Mouse (Mus musculus): ENCODE measurements around the gene Ppid. TPM values are rescaled to one million over a fixed set of nuclear protein-coding genes. Genes with fewer than 3 reads are reported as not detected.

Ppid gene
- total and polyA plus RNA-seq, 3 experiments: 32.6 to 235 (median 156) TPM

DNA sequence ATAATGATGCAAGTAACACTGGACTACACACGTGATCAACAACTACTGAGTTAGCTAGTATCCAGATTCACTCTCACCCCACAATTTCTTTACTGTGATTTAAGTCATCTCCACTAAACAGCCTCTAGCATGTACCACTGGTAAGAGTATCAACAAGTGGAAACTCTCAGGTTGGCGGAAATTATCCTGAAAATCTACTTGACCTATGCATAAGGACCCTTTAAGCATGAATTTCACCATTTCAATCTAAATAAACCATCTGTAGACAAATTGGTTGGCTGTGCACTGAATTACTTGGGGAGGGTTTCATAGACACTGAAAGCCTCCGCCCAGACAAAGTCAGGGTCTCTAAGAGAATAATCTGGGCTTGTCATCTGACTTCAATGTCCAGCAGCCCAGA, 37.4 kb upstream of the Ppid start:
- H3K36me3 ChIP-seq (replicated peaks): peaks cover 66% of the 10 kb centered on the region
- no peaks in the 10 kb centered on the region for H3K27me3 ChIP-seq (ENCODE audit: insufficient read depth, low read length)
- H3K9me3 ChIP-seq (replicated peaks): no peaks in the 10 kb centered on the region
- no peak for TF ChIP-seq TAL1 (conservative IDR thresholded peaks at IDR 0.05; ENCODE audit: low read depth, low read length)
- TF ChIP-seq GATA1 (IDR thresholded peaks at IDR 0.05; ENCODE audit: borderline replicate concordance, low read length): no peak
- no peak for TF ChIP-seq CTCF (IDR thresholded peaks at IDR 0.05; ENCODE audit: low read depth, low read length)
- TF ChIP-seq POLR2AphosphoS5 (IDR thresholded peaks at IDR 0.05; ENCODE audit: insufficient replicate concordance, low read depth, low read length): no peak
- TF ChIP-seq GATA2 (IDR thresholded peaks at IDR 0.05; ENCODE audit: borderline replicate concordance, low read depth, low read length): no peak
- no peak overlapping the region for H3K4me3 ChIP-seq (ENCODE audit: low read depth, low read length)
- no peak for ATAC-seq (ENCODE audit: extremely low read depth, insufficient number of reproducible peaks, low FRiP score, poor library complexity, severe bottlenecking)
- no peak for DNase-seq (ENCODE audit: low spot score)
- H3K4me1 ChIP-seq (ENCODE audit: insufficient read depth, low read depth, low read length): peaks cover 34% of the 10 kb centered on the region

DNA sequence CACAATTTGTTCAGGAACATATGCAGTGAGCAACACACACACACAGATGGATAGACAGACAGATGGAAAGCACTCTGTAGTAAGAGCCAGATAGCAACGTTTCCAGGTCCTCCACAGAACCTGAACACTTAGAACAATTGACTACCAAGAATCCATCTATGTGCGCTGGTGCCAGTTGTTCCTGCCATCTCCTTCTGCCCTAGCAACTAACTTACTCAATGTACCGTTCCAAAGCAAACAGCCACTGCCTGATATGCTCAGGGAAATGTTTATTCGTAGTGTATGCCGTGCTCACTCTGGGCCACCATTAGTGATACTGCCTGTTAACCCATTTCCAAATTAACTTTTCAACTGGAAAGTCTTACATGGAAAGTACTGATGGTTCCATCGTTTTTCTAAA, 36.1 kb upstream of the Ppid start:
- Histone ChIP-seq H3K36me3 (replicated peaks) (peaks cover 67% of the 10 kb centered on the region), H3K4me3 (ENCODE audit: low read depth, low read length) (no peak overlapping the region), H3K4me1 (ENCODE audit: insufficient read depth, low read depth, low read length) (peaks cover 40% of the 10 kb centered on the region), H3K27me3 (ENCODE audit: insufficient read depth, low read length) (no peaks in the 10 kb centered on the region), H3K9me3 (replicated peaks) (no peaks in the 10 kb centered on the region)
- no peak for DNase-seq (ENCODE audit: low spot score)
- TF ChIP-seq GATA2 (IDR thresholded peaks at IDR 0.05; ENCODE audit: borderline replicate concordance, low read depth, low read length) (no peak), POLR2AphosphoS5 (IDR thresholded peaks at IDR 0.05; ENCODE audit: insufficient replicate concordance, low read depth, low read length) (no peak), TAL1 (conservative IDR thresholded peaks at IDR 0.05; ENCODE audit: low read depth, low read length) (no peak), GATA1 (IDR thresholded peaks at IDR 0.05; ENCODE audit: borderline replicate concordance, low read length) (no peak), CTCF (IDR thresholded peaks at IDR 0.05; ENCODE audit: low read depth, low read length) (no peak)
- no peak for ATAC-seq (ENCODE audit: extremely low read depth, insufficient number of reproducible peaks, low FRiP score, poor library complexity, severe bottlenecking)

DNA sequence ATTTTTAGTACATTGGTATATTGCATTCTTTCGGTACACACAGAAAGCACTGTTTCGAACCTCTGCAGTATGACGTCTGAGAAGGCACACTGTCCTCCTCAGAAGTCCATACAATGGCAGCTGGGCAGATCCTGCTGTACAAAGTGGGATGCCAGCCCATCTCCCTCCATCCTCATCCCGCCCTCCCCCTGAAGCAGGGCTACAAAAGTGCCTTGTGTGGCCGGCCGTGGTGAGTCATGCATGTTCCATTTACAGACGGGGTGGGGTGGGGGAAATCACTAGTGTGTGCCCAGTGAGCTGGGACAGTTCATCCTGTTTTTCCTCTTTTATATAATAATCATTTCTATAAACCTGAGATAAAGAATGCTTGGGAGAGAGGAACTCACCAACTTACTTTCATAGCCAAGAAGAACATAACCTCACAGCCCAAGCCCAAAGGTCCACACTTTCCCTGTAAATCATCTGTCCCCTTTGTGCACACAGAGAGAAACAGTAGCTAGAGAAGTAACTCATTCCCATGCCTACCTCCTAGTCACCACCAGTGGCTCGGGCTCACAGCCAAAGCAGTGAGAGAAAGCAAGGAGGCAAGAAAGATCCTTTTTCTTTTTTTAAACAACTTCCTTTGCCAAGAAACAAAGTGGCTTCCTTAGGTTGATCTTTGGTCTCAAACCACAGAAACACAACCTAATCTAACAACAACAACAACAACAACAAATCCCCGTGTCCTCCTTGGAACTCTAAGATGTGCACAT, 31.9 kb upstream of the Ppid start:
- DNase-seq (ENCODE audit: low spot score) (no peak), ATAC-seq (ENCODE audit: extremely low read depth, insufficient number of reproducible peaks, low FRiP score, poor library complexity, severe bottlenecking) (no peak)
- H3K9me3 ChIP-seq (replicated peaks): no peaks in the 10 kb centered on the region
- H3K27me3 ChIP-seq (ENCODE audit: insufficient read depth, low read length): no peaks in the 10 kb centered on the region
- no peak overlapping the region for H3K4me3 ChIP-seq (ENCODE audit: low read depth, low read length)
- peaks cover 66% of the 10 kb centered on the region for H3K36me3 ChIP-seq (replicated peaks)
- H3K4me1 ChIP-seq (ENCODE audit: insufficient read depth, low read depth, low read length): peaks cover 35% of the 10 kb centered on the region
- TF ChIP-seq GATA1 (IDR thresholded peaks at IDR 0.05; ENCODE audit: borderline replicate concordance, low read length) (no peak), TAL1 (conservative IDR thresholded peaks at IDR 0.05; ENCODE audit: low read depth, low read length) (no peak), POLR2AphosphoS5 (IDR thresholded peaks at IDR 0.05; ENCODE audit: insufficient replicate concordance, low read depth, low read length) (no peak), GATA2 (IDR thresholded peaks at IDR 0.05; ENCODE audit: borderline replicate concordance, low read depth, low read length) (no peak), CTCF (IDR thresholded peaks at IDR 0.05; ENCODE audit: low read depth, low read length) (no peak)

DNA sequence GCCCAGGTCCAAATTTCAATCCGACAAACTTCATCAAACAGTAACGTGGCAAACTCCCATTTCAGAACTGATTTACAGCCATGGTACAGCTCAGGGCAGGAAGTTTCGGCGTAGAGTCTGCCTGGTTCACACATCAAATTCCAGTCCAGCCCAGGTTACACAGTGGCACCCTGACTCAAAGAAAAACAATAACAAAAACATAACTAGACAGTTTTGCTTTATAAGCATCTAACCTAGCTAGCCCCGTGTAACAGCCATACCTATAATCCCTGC, 31.4 kb upstream of the Ppid start:
- no peak for ATAC-seq (ENCODE audit: extremely low read depth, insufficient number of reproducible peaks, low FRiP score, poor library complexity, severe bottlenecking)
- peaks cover 67% of the 10 kb centered on the region for H3K36me3 ChIP-seq (replicated peaks)
- no peaks in the 10 kb centered on the region for H3K27me3 ChIP-seq (ENCODE audit: insufficient read depth, low read length)
- H3K9me3 ChIP-seq (replicated peaks): no peaks in the 10 kb centered on the region
- TF ChIP-seq TAL1 (conservative IDR thresholded peaks at IDR 0.05; ENCODE audit: low read depth, low read length) (no peak), CTCF (IDR thresholded peaks at IDR 0.05; ENCODE audit: low read depth, low read length) (no peak), GATA1 (IDR thresholded peaks at IDR 0.05; ENCODE audit: borderline replicate concordance, low read length) (no peak), POLR2AphosphoS5 (IDR thresholded peaks at IDR 0.05; ENCODE audit: insufficient replicate concordance, low read depth, low read length) (no peak), GATA2 (IDR thresholded peaks at IDR 0.05; ENCODE audit: borderline replicate concordance, low read depth, low read length) (no peak)
- no peak overlapping the region for H3K4me3 ChIP-seq (ENCODE audit: low read depth, low read length)
- peaks cover 38% of the 10 kb centered on the region for H3K4me1 ChIP-seq (ENCODE audit: insufficient read depth, low read depth, low read length)
- no peak for DNase-seq (ENCODE audit: low spot score)

DNA sequence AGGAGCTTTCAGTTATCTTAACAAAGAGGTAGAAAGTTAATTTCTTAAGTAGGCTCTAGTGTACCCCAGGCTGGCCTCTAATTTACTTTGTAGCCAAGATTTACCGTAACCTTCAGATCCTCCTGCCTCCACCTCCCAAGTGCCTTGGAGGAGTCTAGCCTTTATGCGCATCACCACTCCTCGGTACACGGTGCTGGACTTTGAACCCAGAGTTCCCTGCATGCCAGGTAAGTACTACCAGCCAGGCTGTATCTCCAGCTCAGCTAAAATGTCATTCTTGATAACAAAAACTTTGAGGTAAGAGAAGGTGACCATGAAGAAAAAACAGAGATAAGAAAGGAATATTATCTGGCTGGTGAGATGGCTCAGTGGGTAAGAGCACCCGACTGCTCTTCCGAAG, 30.6 kb upstream of the Ppid start:
- Histone ChIP-seq H3K4me1 (ENCODE audit: insufficient read depth, low read depth, low read length) (peaks cover 44% of the 10 kb centered on the region), H3K4me3 (ENCODE audit: low read depth, low read length) (no peak overlapping the region), H3K27me3 (ENCODE audit: insufficient read depth, low read length) (no peaks in the 10 kb centered on the region), H3K9me3 (replicated peaks) (no peaks in the 10 kb centered on the region), H3K36me3 (replicated peaks) (peaks cover 69% of the 10 kb centered on the region)
- DNase-seq (ENCODE audit: low spot score): no peak
- no peak for ATAC-seq (ENCODE audit: extremely low read depth, insufficient number of reproducible peaks, low FRiP score, poor library complexity, severe bottlenecking)
- no peak for TF ChIP-seq TAL1 (conservative IDR thresholded peaks at IDR 0.05; ENCODE audit: low read depth, low read length)
- no peak for TF ChIP-seq POLR2AphosphoS5 (IDR thresholded peaks at IDR 0.05; ENCODE audit: insufficient replicate concordance, low read depth, low read length)
- no peak for TF ChIP-seq CTCF (IDR thresholded peaks at IDR 0.05; ENCODE audit: low read depth, low read length)
- TF ChIP-seq GATA2 (IDR thresholded peaks at IDR 0.05; ENCODE audit: borderline replicate concordance, low read depth, low read length): no peak
- TF ChIP-seq GATA1 (IDR thresholded peaks at IDR 0.05; ENCODE audit: borderline replicate concordance, low read length): no peak

DNA sequence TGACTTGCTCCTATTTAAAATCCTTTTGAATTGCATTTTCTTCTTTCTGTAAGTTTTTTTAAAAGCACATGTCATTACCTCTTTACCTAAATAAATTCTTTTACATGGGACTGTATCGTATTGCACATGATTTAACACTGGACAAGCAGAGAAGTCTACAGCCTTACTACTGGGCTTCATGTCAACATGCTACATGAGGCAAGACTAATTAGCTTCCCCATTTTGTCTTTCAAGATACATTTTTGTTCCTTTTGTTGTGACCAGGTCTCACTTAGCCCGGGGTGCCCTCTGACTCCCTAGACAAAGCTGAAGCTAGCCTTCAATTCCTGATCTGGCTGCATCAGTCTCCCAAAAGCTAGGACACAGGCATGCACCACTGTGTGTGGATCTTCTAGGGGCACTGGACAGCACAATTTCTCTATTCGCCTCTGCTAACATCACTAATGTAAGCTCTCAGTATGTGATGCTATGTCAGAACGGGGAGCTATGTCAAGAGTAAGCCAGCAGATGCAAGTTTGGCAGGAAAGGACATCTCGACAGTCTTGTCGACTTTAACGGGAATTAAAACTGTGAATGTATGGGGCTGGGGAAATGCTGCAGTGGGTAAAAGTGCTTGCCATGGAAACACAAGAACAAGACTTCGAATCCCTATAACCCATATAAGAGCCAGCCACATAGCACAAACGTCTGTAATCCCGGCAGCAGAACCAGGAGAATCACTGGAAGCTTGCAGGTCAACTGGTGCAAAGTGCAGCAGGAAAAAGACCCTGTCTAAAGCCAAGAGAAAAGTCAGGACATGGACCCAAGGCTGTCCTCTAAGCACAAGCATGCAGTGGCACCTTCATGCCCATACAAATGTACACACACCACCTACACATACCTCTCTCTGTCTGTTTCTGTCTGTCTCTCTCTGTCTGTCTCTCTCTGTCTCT, 29.1 kb upstream of the Ppid start:
- peak; percentile 10; the same call in 1 of the 2 replicates for ATAC-seq (ENCODE audit: extremely low read depth, insufficient number of reproducible peaks, low FRiP score, poor library complexity, severe bottlenecking)
- H3K4me3 ChIP-seq (ENCODE audit: low read depth, low read length): no peak overlapping the region
- TF ChIP-seq GATA2 (IDR thresholded peaks at IDR 0.05; ENCODE audit: borderline replicate concordance, low read depth, low read length) (no peak), GATA1 (IDR thresholded peaks at IDR 0.05; ENCODE audit: borderline replicate concordance, low read length) (no peak), CTCF (IDR thresholded peaks at IDR 0.05; ENCODE audit: low read depth, low read length) (no peak), TAL1 (conservative IDR thresholded peaks at IDR 0.05; ENCODE audit: low read depth, low read length) (no peak), POLR2AphosphoS5 (IDR thresholded peaks at IDR 0.05; ENCODE audit: insufficient replicate concordance, low read depth, low read length) (no peak)

More for the DNA sequence above, 29.1 kb upstream of the Ppid start:
- Histone ChIP-seq H3K4me1 (ENCODE audit: insufficient read depth, low read depth, low read length) (peaks cover 58% of the 10 kb centered on the region), H3K27me3 (ENCODE audit: insufficient read depth, low read length) (no peaks in the 10 kb centered on the region), H3K9me3 (replicated peaks) (no peaks in the 10 kb centered on the region), H3K36me3 (replicated peaks) (peaks cover 69% of the 10 kb centered on the region)
- DNase-seq (ENCODE audit: low spot score): no peak
